Mouse (Mus musculus): Measurements from ENCODE around the gene Creb3.
"Not testable (repeated sequence)": the region's sequence is repeated elsewhere in the genome, so short reads cannot be mapped to it uniquely, and the experiment has no call there.

The Creb3 gene

GRCm38 (mm10) chr4:43561997-43562768 lies at the start of gene Creb3, which contains the start of gene Tln1:
Gene Creb3, plus strand, starts transcription at chr4:43562332.
Gene Tln1, minus strand, starts transcription at chr4:43562691.
- DNase-seq (ENCODE audit: extremely low read depth, low read depth, low spot score) = peak; percentile 80

DNA sequence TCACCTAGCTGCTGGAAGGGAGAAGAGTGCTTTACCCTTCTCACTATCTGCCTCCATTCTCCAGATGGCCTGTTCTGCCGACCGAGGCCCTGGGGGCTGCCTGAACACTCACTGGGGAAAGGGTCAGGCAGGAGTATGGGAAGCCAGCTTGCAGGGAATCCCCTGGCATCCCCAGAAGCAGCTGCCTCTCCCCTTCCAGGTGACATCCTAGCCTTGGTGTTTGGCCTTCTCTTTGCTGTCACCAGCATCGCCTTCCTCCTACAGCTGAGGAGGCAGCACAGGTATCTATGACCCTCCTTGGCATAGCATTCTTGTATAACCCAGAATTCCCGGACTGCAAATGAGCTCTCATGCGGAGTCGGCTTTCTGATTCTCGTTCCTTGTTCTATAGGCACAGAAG lies 49.5 kb upstream of the Creb3 start:
- no peak for DNase-seq (ENCODE audit: extremely low read depth, low read depth, low spot score)

- no peak for DNase-seq (ENCODE audit: extremely low read depth, low read depth, low spot score)
Measured at GRCm38 (mm10) chr4:43513300-43513699, 48.8 kb upstream of the Creb3 start.

- DNase-seq (ENCODE audit: extremely low read depth, low read depth, low spot score) = no peak
Measured at GRCm38 (mm10) chr4:43513791-43514190, 48.3 kb upstream of the Creb3 start.

- no peak for DNase-seq (ENCODE audit: extremely low read depth, low read depth, low spot score)
Measured at GRCm38 (mm10) chr4:43515764-43516708, 46.1 kb upstream of the Creb3 start.

DNA sequence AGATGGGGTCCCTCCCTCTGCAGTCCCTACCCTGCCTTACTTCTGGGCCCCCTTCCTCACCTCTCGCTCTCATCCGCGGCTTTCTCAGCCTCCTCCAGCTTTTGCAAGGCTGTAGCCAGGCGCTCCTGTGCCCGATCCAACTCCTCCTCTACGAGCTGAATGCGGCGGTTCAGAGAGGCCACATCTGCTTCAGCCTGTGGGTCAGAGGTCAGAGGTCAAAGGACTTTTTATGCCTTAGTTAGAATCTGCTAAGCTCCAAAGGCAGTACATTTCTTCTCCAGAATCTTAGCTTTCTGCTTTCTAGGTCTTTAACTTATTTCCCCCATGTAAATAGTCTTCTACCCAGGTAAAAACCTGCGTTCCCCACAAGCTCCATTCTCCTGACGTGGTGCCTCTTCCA lies 42.6 kb upstream of the Creb3 start:
- no peak for DNase-seq (ENCODE audit: extremely low read depth, low read depth, low spot score)

GRCm38 (mm10) chr4:43519956-43520355 lies 42.2 kb upstream of the Creb3 start:
- no peak for DNase-seq (ENCODE audit: extremely low read depth, low read depth, low spot score)

DNA sequence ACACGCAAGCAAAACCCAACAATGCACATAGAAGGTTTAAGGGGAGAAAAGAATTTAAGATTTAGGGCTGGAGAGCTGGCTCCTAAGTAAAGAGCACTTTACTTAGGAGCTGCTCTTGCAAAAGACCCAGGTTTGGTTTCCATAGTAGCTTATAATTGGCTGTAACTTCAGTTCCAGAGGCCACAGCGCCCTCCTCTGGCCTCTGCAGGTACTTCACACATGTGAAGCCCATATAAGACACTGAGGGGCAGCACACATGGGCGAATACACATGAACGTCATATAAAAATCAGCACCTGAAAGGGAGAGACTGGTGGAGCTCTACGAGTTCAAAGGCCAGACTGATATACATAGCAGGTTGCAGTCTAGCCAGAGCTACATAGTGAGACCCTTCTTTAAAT lies 34.3 kb upstream of the Creb3 start:
- DNase-seq (ENCODE audit: extremely low read depth, low read depth, low spot score) = no peak

GRCm38 (mm10) chr4:43528487-43528886 lies 33.6 kb upstream of the Creb3 start:
- no peak for DNase-seq (ENCODE audit: extremely low read depth, low read depth, low spot score)

- no peak for DNase-seq (ENCODE audit: extremely low read depth, low read depth, low spot score)
Measured at GRCm38 (mm10) chr4:43530081-43530501, 32.0 kb upstream of the Creb3 start.

DNA sequence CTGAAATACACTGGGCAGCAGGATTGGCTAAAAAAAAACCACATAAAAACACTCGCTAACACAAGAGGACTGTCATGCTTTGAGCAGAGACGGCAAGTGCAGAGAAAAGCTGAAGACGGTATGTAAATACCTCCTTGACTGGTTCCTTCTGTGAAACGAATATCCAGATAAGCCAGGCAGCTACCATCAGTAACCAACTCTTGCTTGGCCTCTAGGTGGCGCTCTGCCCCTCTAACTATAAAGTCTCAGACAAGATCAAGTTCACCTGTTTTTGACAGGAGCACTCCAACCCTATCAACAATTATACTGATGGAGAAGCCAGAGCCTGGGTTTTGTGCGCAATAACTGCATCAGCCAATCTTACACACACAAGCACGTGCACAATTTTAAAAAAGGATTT lies 31.6 kb upstream of the Creb3 start:
- DNase-seq (ENCODE audit: extremely low read depth, low read depth, low spot score) = no peak

GRCm38 (mm10) chr4:43533270-43533669 lies 28.9 kb upstream of the Creb3 start:
- DNase-seq (ENCODE audit: extremely low read depth, low read depth, low spot score) = no peak

GRCm38 (mm10) chr4:43535628-43536027 lies 26.5 kb upstream of the Creb3 start:
- no peak for DNase-seq (ENCODE audit: extremely low read depth, low read depth, low spot score)

DNA sequence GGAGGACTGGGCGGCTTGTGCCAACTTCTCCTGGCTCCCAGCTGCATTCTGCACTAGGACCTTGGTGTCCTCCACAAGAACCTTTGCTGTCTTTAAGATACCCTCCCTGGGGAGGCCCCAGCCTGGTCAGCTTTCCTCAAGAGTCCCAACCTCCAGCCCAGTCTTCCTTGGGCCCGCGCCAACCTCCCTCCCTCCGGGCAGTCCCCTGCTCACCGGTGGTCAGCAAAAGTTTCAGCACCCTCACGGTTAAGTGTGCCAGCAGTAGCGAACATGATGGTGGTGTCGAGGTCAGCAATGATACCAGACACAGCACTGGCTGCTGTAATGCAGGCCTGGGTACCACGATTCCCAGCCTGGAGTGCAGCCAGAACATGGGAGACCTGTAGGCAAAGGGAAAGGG lies 26.1 kb upstream of the Creb3 start:
- DNase-seq (ENCODE audit: extremely low read depth, low read depth, low spot score) = no peak

DNA sequence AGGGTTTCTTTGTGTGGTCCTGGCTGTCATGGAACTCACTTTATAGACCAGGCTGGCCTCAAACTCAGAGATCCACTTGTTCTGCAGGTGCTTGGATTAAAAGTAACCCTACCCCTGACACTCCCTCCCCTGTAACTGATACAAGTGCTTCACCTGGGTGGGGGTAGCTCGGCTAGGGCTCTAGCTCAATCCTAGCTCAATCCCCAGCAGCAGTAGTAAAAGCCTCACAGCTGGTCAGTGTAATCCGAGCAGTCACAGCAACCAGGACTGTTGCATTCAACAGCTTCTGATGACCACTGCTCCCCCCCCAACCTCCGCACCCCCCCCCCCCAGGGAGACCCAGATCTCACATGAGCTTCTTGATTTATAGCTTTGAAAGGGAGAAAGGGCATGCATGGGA lies 20.1 kb upstream of the Creb3 start:
- DNase-seq (ENCODE audit: extremely low read depth, low read depth, low spot score) = no peak

- no peak for DNase-seq (ENCODE audit: extremely low read depth, low read depth, low spot score)
Measured at GRCm38 (mm10) chr4:43546375-43547047, 15.6 kb upstream of the Creb3 start.

DNA sequence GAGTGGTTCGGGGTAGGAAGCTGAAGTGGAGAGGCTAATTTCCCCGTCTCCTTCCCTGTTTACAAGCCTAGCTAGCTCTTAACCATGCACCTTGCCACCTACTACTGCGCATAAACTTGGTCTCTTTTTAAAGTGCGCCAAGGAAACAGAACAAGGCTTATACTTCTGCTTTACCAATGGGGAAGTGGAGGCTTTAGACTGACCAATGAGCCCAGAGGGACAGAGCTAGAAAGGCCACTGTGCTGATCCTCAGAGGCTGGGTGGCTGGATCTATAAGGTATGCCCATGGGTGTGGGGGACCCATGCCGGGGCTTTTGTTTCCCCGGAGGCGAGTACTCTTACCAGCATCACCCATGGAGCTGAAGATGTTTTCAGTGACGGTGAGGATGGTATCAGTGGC lies 15.0 kb upstream of the Creb3 start:
- no peak for DNase-seq (ENCODE audit: extremely low read depth, low read depth, low spot score)

DNA sequence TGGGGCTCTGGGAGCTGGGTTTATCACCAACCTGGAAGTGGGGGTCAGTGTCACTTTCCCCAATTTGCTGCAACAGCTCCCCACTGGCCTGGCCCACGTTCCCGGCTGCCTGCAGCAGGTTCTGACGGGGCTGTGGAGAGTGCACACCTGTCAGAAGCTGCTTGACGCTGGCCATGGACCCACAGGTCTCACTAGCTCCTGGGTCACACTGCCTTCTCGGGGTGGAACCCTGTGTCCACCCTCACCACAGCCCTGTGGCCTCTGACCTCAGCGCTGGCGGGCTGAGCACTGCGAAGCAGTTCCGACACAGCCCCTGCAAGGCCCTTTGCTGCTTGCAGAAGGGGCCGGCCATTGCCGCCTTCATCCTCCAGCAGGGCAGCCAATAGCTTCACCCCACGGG lies 13.1 kb upstream of the Creb3 start:
- no peak for DNase-seq (ENCODE audit: extremely low read depth, low read depth, low spot score)

GRCm38 (mm10) chr4:43551854-43552253 lies 10.3 kb upstream of the Creb3 start:
- DNase-seq (ENCODE audit: extremely low read depth, low read depth, low spot score) = not testable (repeated sequence)

DNA sequence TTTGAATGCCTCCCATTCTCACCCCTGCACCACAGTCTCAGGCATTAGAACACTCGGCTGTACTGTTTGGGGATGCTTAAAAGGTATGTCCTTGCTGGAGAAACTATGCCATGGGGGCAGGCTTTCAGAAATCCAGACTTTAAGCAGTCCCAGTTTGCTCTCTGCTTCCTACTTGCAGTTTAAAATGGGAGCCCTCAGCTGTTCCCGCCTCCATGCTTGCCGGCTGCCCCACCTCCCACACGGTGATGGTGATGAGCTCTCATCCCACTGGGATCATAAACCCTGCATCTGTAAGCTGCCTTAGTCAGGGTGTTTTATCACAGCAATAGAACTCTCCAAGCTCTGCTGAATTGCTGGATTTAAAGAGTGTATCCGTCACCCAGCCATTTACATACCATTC lies 9.7 kb upstream of the Creb3 start:
- DNase-seq (ENCODE audit: extremely low read depth, low read depth, low spot score) = no peak

DNA sequence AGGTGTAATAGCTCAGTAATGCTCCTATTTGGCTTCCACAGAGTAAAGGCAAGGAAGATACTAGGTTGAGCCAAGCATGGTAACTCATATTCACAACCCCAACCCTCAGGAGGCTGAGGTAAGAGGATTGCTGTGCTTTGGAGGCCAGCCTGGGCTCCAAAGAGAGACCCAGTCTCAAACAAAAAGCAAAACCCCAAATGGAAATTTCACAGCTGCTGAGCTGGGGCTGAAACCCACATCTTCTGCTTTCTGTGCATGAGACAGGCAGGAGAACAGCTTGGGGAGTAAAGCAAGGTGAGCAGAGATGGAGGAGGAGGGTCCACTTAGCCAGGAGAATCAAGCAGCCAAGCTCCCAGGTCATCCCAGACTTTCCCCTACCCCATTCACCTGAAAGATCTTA lies 8.2 kb upstream of the Creb3 start:
- no peak for DNase-seq (ENCODE audit: extremely low read depth, low read depth, low spot score)
